Mouse (Mus musculus) lung, postnatal 0 days (tissue): ENCODE data around the gene Atp12a.

Experiments used
- CTCF ChIP-seq: IDR thresholded peaks from 2 replicates; pipeline ENCODE4 v1.5.1; 2016; ENCODE audit warnings: antibody characterized with exemption, mild to moderate bottlenecking
- EP300 ChIP-seq: IDR thresholded peaks from 2 replicates; pipeline ENCODE4 v1.6.1; 2016; ENCODE audit warnings: antibody characterized with exemption, mild to moderate bottlenecking, control low read depth

DNA sequence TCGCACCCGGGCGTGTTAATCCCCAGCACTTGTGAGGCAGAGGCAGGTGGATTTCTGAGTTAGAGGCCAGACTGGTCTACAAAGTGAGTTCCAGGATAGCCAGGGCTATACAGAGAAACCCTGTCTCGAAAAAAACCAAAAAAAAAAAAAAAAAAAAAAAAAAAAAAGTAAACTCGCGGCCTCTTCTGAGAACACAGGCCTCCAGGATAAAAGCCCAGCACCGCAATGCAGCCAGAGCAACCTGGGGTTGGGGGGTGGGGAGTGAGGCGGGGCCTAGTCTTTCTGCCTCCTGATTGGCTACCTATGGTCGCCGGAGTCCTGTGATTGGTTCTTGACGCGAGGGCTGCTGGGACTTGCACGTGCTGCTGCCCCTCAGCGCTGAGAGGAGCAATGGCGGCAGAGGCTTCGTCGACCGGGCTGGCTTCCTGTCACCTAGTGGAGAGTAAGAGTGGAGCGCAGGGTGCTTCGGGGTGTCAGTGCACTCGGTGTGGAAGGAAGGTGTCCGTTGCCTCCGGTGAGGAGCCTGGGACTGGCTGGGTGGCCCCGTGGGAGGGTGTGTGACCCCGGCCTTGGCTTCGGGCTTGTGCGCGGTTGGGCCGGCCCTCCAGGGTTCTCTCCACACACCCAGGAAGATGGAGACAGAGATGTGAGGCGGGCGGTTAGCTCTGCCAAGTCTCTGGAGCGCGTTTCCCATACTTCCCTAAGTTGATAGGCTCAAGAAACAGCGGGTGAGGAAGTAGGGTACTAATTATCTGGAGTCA is 37.6 kb downstream of the Atp12a start, which contains the start of gene Rnf17:
- TF ChIP-seq CTCF (no peak), EP300 (no peak)
